Mouse (Mus musculus): ENCODE results near the gene Olfr868. TPM values are rescaled to one million over a fixed set of nuclear protein-coding genes. Genes with fewer than 3 reads are reported as not detected.

Gene Olfr868
- not detected for polyA plus RNA-seq (2014; fragmentation: Illumina TruSeq; extraction: RNeasy Lipid Tissue Mini Kit (QIAGEN cat#74804); ENCODE audit: low read depth, low replicate concordance)

GRCm38 (mm10) chr9:20098326-20098725 is at the start of gene Olfr868:
Gene Olfr868 (plus strand): TSS chr9:20098626.

DNA sequence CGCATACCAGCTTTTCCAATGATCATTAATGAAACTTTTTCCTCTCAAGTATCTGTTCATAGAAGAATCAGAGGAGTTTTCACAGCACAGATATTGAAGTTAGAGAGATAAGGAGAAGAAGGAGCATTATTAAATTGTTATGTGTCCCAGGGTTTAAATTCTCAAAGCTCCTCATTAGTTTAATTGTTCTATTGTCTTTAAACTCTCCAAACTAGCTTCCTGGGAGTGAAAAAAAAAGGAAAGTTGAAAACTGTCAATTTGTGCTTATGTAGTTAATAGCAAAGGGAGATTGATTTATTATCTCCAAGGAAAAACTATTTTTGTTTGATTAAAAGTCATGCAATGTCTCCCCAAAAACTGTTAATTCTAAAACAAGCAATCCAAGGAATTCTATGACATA is 41.0 kb upstream of the Olfr868 start, which contains the start of gene Olfr867:
Olfr867 (minus strand) TSS at position 101 of the 400 bp plus-strand sequence.

GRCm38 (mm10) chr9:20128709-20129108 is 30.3 kb downstream of the Olfr868 start, which contains the start of gene Olfr869:
Gene Olfr869 (plus strand): TSS chr9:20129009.

Other genes starting within 250 kb of the Olfr868 start
- gene Olfr860, start 248.9 kb upstream of the Olfr868 start, polyA plus RNA-seq (2014; fragmentation: Illumina TruSeq; extraction: RNeasy Lipid Tissue Mini Kit (QIAGEN cat#74804); ENCODE audit: low read depth, low replicate concordance), result not detected
- gene Olfr862, start 210.6 kb upstream of the Olfr868 start, polyA plus RNA-seq (2014; fragmentation: Illumina TruSeq; extraction: RNeasy Lipid Tissue Mini Kit (QIAGEN cat#74804); ENCODE audit: low read depth, low replicate concordance), result not detected
- not detected for gene Olfr77, start 181.8 kb upstream of the Olfr868 start, polyA plus RNA-seq (2014; fragmentation: Illumina TruSeq; extraction: RNeasy Lipid Tissue Mini Kit (QIAGEN cat#74804); ENCODE audit: low read depth, low replicate concordance)
- gene Olfr866, start 70.6 kb upstream of the Olfr868 start, polyA plus RNA-seq (2014; fragmentation: Illumina TruSeq; extraction: RNeasy Lipid Tissue Mini Kit (QIAGEN cat#74804); ENCODE audit: low read depth, low replicate concordance), result not detected
- not detected for gene Olfr867, start 41.1 kb upstream of the Olfr868 start, polyA plus RNA-seq (2014; fragmentation: Illumina TruSeq; extraction: RNeasy Lipid Tissue Mini Kit (QIAGEN cat#74804); ENCODE audit: low read depth, low replicate concordance)
- not detected for gene Olfr869, start 30.4 kb downstream of the Olfr868 start, polyA plus RNA-seq (2014; fragmentation: Illumina TruSeq; extraction: RNeasy Lipid Tissue Mini Kit (QIAGEN cat#74804); ENCODE audit: low read depth, low replicate concordance)
- gene Olfr870, start 75.4 kb downstream of the Olfr868 start, polyA plus RNA-seq (2014; fragmentation: Illumina TruSeq; extraction: RNeasy Lipid Tissue Mini Kit (QIAGEN cat#74804); ENCODE audit: low read depth, low replicate concordance), result not detected
- gene Olfr871, start 113.6 kb downstream of the Olfr868 start, polyA plus RNA-seq (2014; fragmentation: Illumina TruSeq; extraction: RNeasy Lipid Tissue Mini Kit (QIAGEN cat#74804); ENCODE audit: low read depth, low replicate concordance), result not detected
- not detected for gene Olfr872, start 138.5 kb downstream of the Olfr868 start, polyA plus RNA-seq (2014; fragmentation: Illumina TruSeq; extraction: RNeasy Lipid Tissue Mini Kit (QIAGEN cat#74804); ENCODE audit: low read depth, low replicate concordance)
- gene Olfr39, start 183.7 kb downstream of the Olfr868 start, polyA plus RNA-seq (2014; fragmentation: Illumina TruSeq; extraction: RNeasy Lipid Tissue Mini Kit (QIAGEN cat#74804); ENCODE audit: low read depth, low replicate concordance), result not detected
- not detected for gene Olfr873, start 199.9 kb downstream of the Olfr868 start, polyA plus RNA-seq (2014; fragmentation: Illumina TruSeq; extraction: RNeasy Lipid Tissue Mini Kit (QIAGEN cat#74804); ENCODE audit: low read depth, low replicate concordance)
- not detected for gene Olfr18, start 237.5 kb downstream of the Olfr868 start, polyA plus RNA-seq (2014; fragmentation: Illumina TruSeq; extraction: RNeasy Lipid Tissue Mini Kit (QIAGEN cat#74804); ENCODE audit: low read depth, low replicate concordance)

Data from heart, adult 10 weeks (tissue).